Mouse (Mus musculus) cerebellum, postnatal 10 days (tissue): ENCODE data around the gene Gm20388.

ENCODE experiments used
- DNase-seq, 2 experiments: peaks; one replicate each; pipeline ENCODE4 v3.0.0; 2021; ENCODE audit warnings: mixed read lengths in 2 of 2

Gm20388 gene

DNA sequence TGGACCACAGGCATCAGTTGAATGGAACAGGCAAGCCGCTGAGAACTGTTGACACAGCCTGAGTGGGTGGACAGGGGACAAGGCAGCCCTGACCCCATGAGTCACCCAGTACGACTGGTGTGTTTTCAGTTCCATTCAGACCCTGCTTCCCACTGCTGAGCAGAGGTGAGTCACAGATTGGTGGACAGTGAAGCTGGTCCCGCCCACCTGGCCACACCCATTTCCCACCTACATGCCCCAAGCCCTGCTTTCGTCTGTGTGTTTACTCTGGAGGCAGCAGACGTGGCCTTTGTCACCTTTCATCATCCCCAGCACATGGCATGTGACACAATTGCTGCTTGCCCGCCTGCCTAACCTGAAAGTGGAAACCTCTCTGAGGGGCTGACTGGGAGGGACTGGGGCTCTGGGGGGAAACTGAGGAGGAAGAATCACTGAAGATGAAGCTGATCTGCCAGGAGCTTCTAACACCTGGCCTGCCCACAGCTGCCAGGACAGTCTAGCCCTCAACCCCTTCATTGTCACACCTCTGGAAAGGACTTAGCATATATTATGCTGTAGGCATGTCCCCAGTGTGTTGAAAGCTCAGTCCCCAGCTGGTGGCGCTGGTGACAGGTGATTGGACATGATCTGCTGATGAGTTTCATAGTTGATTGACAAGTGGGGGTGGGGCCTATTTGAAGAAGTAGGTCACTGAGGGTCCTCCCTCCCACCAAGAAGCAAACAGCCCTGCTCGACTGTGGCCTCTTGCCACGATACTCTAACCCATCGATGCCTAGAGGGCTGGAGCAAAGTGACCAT is 2263.7 kb downstream of the Gm20388 start:
- DNase-seq: no peak

DNA sequence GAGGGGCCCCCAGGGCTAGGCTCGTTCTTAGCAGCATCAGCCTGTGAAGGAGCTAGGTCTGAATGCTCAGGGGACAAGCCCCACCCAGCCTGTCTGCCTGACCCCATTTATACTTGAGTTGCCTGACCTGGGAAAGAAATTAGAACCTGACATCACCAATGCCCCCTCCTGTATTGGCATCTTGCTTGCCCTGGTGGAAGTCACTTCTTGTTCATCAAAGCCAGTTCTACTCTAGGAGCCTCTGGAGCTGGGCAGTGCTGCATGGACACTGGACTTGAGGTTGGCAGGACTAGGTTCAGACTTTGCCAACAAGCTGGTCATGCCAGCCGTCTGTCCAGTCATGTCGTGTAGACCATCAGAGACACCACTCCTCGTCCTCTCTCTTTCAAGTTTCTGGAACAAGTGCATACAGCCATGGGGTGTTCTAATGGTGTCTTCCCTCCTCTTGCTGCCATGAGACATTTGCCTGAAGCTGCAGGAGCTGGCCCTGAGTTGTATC is 2267.8 kb downstream of the Gm20388 start:
- peak; percentile 48 to 67 for DNase-seq

DNA sequence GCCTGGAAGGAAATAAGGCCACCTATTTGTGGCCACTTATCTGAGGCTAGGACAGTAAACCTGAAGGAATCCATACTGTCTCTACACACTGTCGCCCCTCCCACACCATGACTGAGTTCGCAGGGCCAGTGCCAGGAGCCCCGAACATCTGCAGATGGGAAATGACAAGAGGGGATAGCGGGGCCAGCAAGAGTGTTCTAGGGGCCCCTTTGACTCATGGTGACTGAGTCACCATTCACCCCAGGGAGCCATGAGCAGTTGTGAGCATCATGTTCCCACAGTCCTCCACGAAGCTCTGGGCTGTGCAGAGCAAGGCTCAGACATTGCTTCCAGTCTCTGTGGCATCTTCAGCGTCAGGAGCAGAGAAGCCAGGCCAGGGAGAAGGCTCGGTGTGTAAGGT is 2268.7 kb downstream of the Gm20388 start:
- no peak for DNase-seq

DNA sequence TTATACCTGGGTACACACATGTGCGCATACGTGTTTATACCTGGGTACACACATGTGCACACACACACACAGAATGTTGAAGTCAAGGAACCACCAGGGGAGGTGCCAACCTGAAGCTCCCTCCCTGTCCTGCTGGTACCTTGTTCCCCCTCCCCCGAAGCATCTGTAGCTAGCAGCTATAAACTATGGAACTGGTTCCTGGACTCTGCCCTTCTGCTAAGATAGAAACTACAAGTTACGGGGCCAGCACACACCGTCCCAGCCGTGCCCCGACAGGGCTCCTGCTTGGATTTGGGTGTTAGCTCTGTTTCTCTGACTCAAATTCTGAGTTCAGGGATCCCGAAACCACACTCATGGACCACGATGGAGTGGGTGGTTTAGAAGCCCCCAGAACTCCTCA is 2269.5 kb downstream of the Gm20388 start:
- DNase-seq: no peak

DNA sequence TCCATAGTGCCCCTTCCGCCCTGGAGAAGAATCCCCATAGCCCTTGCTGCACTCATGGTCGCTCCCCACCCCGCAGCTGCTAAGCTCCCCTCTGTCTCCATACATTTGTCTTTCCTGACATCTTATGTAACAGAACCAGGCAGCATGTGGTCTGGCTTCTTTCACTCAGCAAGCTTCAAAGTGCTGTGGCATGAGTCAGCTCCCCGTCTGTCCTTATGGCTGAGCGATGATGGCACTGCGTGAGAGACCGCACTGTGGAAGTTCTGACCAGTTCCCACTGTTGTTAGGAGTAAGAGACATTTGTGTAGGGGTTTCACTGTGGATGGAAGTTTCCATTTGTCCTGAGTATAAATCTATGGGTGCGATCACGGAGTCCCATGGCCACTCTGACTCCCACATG is 2270.8 kb downstream of the Gm20388 start:
- no peak for DNase-seq

DNA sequence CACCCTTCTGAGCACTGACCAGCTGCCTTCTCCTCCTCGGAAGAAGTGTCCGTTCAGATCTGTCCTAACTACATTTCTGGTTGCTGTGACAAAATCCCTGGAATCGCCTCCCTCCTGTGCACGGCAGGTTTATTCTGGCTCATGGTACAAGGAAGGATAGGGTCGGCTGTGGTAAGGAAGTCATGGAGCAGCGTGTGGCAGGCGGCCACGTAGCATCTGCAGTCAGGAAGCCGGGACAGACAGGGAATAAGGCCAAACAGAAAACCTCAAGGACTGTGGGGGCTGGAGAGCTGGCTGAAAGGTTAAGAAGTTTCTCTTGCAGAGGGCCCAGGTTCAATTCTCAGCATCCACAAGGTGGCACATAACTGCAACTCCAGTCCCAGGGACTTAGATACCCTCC is 2271.3 kb downstream of the Gm20388 start:
- peak; percentile 56 to 64 for DNase-seq

DNA sequence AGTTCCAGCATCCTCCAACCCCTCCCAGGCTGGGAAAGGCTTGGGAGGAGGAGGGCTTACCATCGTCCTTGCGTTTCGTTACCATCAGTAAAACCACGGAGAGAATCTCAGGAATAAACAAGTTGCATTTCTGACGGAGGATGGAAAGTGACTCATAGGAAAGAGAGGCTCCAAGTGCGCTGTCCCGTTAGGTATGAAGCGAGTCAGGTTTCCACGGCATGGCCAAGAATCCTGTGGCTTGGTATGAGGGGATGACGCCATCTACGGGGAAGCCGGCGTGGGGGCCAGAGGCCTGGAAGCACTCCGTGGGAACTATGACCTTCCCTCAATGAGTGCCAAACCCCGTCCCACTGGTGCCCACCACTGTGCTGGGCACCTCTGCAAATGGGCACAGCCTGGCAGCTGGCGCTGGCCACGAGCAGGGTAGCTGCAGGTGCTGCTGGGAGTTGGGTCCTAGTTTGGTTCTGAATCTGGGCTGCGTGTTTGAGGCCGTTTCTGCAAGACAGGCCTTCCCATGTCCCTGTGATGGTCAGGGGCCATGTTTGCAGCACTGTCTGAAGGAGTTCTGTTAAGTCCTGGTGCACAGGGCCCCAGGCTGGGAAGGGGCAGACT is 2275.8 kb downstream of the Gm20388 start:
- DNase-seq: no peak

DNA sequence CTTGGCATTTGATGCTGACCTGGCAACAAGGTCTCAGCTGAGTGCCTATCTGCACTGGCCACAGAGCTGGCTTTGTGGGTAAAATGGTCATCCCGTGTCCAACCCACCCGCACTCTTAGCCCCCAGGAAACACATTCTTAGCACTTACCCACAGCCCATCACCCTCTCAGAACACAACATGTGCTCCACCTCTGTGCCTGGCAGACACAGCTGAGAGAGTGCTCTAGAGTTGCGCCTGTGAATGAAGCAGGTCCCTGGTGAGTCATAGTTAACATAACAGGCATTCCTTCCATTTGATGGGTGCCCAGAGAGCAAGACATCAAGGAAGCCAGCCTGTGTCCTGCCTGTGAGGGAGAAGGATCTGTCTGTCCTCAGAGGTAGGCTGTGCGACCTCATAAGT is 2276.6 kb downstream of the Gm20388 start:
- no peak for DNase-seq

DNA sequence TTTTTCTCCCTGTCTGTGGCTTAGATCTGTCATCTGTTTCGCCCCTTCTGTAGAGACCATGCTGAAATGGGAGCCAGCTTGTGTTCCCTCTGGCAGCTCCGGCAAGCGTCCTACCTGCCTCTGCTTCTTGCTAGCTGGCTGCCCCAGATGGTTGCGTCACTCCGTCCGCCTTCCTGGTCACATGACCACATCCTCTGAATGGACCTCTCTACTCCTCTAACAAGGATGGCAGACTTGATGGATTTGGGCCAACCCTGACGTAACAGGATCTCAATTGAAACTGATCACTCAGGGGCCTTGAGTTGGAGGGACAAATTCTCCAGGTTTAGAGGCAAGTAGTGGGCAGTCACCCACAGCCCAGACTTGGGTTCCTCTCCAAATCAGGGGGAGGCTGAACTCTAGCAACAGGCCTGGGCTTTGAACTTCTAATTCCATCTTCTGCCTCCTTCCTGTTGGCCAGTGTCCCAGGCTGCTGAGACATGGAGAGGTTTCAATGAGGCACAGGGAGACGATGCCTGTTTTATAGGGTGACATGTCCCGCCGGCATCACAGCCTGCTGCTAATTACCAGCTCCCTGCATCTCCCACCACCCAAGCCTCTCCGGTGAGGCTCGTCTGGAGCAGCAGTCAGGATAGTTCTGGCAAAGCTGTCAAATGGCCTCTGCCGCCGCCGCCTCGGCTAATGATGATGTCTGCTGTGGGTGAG is 2279.9 kb downstream of the Gm20388 start:
- peak; percentile 79 to 84 for DNase-seq

DNA sequence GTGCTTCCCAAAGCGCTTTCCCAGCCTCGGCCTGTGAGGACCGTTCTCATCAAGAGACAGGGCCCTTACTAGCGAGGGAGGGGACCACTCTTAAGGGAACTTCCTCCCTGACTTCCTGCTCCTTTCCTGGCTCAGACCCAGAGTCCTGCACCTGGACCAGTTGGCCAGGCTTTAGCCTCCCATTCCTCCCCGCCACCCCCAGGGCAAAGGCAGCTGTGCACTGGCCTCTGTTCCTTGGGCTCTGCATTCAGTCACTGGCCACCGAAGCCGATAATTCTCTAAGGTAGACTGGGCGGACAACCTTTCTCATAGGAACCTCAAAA is 2280.4 kb downstream of the Gm20388 start:
- DNase-seq: peak; percentile 44 to 52

DNA sequence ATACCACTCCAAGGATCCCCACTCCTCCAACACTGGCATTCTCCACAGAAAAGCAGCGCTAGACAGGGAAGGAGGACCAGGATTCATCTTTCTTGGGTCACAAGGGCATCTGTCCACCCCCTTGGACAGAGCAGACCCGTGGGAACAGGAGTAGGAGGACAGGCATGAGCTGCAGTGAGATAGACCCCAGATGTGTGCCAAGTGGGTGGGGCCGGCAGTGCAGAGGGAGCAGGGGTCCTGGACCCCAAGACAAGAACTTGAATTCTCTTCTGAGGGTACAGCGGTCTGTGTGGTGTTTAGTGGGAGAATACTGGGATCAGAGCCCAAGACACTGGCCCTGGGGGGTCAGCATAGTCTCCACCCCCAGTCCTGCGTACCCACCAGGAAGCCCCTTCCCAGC is 2282.1 kb downstream of the Gm20388 start:
- no peak for DNase-seq

DNA sequence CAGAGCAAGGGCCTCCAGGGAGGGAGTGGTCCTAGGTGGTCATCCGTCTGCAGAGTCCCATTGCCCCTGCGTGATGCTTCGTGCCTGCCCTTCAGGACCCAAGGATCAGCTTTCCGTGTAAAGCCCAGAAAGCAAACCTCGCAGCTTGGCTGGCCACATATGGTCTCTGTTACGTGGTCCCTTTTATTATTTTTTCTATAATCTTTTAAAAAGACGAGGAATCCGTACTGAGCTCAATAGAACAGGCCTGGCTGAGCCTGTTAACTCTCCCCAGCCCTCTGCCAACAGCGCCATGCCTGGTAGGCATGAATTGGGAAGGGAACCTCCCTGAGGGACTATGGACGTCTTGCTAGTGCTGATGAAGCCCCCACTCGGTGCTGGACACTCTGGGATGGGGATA is 2282.9 kb downstream of the Gm20388 start:
- no peak for DNase-seq

DNA sequence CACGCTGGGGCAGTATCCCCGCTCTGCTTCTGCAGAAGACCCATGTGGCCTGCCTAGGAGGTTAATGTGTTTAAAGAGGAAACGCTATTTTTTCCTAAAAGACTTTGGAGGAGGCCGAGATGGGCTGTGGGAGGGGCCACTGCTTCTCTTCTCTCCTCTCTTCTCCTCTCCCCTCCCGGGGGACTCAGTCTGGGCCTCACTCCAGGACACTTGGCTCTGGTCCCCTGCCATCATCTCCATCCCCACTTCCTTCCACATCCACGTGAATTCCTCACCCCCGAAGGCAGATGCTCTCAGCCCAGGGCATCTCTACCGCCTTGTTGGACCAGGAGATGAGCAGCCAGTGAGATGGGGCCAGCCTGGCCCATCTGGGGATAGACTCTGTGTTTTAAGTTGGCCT is 2283.8 kb downstream of the Gm20388 start:
- DNase-seq: peak; percentile 71 to 84

DNA sequence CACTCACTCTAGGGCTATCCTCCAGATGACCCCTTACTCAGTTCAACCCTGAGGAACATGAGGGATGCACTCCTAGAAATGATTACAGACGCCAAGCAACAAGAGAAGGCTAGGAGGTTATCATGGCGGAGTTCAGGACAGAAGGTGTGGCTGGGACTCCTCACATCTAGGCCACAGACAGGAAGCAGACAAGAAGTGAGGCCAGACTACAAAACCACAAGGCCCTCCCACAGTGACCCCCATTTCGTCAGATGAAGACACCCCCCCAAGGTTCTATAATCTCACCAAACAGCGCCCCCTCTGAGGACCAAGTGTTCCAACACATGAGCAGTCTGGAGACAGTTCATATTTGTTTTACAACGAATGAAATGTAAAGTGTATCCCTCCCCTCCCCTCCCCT is 2286.7 kb downstream of the Gm20388 start:
- no peak for DNase-seq

DNA sequence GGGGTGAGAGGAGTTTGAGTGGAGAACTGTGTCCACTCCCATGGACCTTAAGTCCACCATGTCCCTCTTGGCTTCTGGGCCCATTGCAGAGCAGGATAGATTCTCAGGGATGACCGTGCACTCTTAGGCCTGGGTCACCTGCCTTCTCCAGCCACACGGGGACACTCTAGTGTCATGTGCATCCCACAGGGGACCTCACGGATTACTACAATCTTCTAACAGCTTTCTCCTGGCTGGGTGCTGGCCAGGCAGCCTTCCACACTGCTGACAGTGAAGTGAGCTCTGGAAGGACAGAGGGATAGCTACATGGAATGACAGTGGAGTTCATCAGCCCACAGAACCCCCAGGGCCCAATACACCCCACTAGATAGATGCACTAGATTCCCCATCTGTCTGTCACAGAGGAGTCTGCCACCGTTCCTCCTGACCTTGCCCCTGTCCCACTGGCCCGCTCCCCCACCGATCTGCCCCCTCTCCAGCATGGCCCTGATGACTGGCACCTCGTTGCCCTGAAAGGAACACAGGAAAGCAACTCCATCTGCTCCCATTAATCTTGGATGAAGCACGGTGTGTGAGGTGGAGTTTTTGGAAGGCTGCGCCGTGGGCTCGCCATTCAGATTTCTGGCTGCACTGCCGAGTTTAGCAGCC is 2287.9 kb downstream of the Gm20388 start:
- DNase-seq: peak; percentile 74 to 80

DNA sequence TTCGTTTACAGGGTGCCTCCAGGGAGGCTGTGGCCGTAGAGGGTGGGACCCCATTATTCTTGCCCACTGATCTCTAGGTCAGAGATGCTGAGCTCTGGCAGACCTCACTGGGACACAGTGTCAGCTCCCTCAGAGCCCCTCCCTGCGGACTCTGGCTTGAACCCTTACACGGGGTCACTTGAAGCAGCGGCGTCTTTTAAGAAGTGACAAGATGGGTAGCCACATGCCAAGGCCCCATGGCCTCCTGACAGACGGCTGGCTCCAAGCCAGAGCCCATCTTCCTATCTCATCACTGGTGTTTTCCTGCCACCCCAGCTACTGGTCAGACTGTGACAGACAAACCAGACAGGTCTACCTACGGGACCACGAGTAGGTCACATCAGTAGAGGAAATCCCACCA is 2288.6 kb downstream of the Gm20388 start:
- DNase-seq: peak; percentile 82 to 83

DNA sequence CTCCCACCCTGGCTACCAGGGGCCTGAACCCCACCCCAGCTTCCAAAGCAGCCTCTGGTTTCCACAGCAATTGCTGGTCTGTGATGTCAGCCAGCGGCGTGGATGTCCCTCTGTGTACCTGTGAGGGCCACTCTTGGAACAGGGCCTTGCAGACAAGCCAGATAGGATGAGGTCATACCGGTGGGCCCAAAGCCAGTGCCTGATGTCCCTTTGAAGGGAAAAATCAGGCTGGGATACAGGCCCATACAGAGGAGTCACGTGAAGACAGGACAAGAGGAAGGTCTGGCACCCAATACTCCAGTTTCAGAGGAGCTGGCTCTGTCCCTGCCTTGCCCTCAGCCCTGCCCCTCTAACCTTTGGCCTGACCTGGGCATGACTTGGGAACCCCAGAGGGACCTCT is 2289.2 kb downstream of the Gm20388 start:
- DNase-seq: peak; percentile 85 to 86

DNA sequence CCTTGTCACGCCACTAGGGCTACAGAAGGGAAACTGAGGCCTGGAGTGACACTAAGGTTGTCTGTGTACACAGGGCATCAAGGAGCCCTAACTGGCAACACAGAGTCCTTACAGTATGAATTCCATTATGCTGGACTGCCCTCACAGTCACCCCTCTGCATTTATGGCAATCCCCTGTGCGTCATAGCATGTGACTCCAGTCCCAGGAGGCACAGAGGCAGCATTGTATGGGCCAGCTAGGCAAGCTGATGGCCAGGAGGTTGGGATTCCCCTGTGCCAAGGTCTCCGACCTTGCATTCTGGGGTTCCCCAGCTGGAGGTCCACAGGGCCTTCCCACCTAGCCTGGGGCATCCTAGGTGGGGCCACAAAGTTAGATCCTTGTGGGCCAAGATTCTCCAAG is 2300.9 kb downstream of the Gm20388 start:
- DNase-seq: no peak

DNA sequence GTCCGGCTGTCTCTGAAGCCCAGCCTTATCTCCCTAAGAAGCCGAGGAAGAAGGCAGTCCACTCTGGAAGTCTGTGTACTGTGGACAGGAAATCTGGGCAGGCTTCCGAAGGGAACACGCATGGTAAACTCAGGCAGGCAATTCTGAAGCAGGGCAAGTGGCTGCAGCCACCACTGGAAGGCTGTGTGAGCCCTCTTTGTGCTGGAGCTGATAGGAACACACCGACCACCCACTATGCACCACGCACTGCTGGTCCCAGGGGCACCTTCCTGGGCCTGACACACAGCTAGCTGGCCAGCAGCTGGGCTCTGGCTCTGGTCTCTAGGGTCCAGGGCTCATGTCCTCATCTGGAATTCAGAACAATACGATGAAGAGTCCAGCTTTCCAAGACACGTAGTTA is 2305.0 kb downstream of the Gm20388 start:
- DNase-seq: no peak

DNA sequence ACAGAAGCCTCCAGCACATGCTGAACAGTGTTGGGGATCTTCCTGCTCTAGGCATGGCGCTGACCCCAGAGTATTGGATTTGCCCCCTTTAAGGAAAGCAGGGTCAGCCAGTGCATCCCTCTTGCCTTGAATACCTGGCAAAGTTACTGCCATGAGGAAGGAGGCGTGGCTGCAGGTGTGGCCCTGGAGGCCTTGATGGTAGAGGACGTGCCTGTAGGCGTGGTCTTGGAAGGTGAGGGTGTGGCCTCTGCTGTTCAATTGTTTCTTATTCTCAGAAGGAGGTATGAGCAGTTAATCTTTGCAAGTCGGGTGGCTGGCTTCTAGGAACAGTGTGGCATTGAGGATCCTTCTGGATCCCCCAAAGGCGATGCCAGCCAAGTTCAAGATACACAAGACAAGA is 2305.8 kb downstream of the Gm20388 start:
- no peak for DNase-seq

DNA sequence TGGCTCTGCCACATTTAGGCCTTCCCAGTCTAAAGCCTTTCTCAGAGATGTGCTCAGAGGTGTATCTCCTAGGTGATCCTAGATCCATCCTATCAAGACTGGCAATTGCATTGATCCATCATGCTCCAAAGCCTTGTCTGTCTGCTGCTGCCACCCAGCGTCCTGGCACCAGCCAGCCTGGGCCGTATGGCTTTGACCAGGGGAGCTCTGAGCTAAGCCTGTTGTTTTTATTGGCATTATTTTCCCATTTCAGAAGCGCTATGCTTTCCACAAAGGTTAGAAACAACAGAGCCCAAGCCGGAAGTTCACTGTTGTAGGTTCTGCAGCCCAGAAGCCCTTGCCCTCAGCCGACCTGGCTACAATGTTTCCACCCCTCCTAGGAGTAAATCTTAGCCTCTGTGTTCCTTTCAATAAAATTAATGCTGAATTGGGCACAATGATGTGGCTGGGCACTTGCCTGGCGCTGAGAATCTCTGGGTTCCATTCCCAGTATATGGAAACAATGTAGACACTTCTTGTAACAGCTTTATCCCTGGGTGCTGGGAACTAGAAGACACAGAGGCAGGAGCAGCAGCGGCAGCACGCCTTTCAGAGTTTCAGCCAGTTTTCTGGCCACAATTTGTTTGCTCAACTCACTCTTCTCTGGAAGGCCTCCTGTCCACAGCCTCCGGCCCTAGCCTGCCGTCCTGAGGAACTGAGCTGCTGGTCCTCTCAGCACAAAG is 2307.0 kb downstream of the Gm20388 start:
- DNase-seq: peak; percentile 40 to 59

DNA sequence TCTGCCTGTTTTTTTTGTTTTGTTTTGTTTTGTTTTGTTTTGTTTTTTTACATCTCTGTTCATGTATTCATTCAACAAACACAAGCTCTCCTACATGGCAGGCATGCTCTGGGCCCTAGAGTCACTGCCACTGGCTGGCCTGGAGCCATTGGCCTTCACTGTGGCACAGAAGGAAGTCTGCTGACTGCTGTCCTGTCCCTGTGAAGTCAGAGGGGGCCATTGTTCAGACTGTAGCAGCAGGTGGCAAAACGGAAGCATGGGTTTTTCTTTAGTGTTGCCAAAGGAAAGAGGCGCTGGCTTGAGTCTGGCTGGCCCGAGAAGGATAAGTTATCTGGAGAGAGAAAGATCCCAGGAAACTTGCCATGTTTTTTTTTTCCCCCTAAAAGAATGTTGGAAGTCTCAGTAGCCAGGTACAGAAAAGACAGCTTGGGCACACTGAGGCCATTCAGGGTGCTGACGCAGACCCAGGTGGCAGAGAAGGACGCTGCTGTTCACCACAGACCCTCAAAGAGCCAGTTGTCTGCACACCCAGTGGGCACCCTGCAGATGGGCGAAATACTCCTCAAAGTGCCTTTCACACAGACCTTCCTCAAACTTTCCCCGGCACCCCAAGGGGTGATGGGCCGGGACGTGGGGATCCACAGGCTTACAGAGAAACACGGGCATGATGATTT is 2313.5 kb downstream of the Gm20388 start:
- peak; percentile 55 to 72 for DNase-seq
